Comparison of ENCODE assay signal across 12 mouse cellular contexts in the genomic region with DNA sequence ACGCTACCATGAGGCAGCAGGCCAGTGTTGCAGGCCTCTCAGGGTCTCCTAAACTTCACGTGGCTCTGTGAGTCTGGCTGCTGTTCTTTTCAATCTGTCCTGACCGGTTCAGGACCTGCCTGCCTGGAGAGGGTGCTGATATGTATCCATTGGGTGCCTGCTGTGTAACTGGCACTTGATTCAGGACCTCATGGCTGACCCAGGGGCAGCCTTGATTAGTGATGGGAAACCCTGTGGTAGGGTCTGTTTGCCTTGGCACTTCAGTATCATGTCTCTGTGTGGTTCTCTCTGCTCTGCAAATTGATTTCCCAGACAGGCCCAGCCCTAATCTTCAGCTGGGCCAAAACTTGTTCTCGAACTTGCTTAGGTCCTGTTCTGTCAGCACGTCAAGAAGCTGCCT. TPM values are rescaled to one million over a fixed set of nuclear protein-coding genes. Genes with fewer than 3 reads are reported as not detected.
DNase-seq lines count a peak whose midpoint lies in the region; ATAC-seq and TF ChIP-seq lines count a peak whose summit lies in the region.
"Had no signal": no experiment of that assay in that cellular context is flagged by ENCODE, and none has a peak within 500 bp of the region (broad histone marks: within the 10 kb centered on the region; RNA-seq: fewer than 3 reads in every experiment).

No protein-coding gene starts in this region.

- no peaks in the 10 kb centered on the region for H3K36me3 ChIP-seq in limb, embryonic 13.5 days
- H3K36me3 ChIP-seq in limb, embryonic 10.5 days: no peaks in the 10 kb centered on the region
- H3K36me3 ChIP-seq in hindbrain, embryonic 13.5 days: no peaks in the 10 kb centered on the region
- H3K36me3 ChIP-seq in stomach, embryonic 14.5 days (ENCODE audit: control insufficient read depth, insufficient read depth, low read length): no peaks in the 10 kb centered on the region
- H3K36me3 ChIP-seq: liver, embryonic 15.5 days had no signal

- H3K4me2 ChIP-seq in limb, embryonic 13.5 days (replicated peaks): peak overlapping the region; percentile 2; the same call in 1 of the 2 replicates
- H3K4me2 ChIP-seq in hindbrain, embryonic 13.5 days: no peak overlapping the region
- no peak overlapping the region for H3K4me2 ChIP-seq in stomach, embryonic 14.5 days (replicated peaks; ENCODE audit: low read depth, low read length)
- H3K4me2 ChIP-seq: liver, embryonic 15.5 days had no signal

- peak overlapping the region; percentile 35 for H3K9ac ChIP-seq in limb, embryonic 13.5 days
- peak overlapping the region; percentile 49 for H3K9ac ChIP-seq in hindbrain, embryonic 13.5 days
- H3K9ac ChIP-seq in stomach, embryonic 14.5 days (replicated peaks; ENCODE audit: low read depth, low read length): no peak overlapping the region
- H3K9ac ChIP-seq: liver, embryonic 15.5 days had no signal

- no peaks in the 10 kb centered on the region for H3K27me3 ChIP-seq in limb, embryonic 13.5 days
- H3K27me3 ChIP-seq in limb, embryonic 10.5 days (ENCODE audit: low read depth, poor library complexity, severe bottlenecking): no peaks in the 10 kb centered on the region
- H3K27me3 ChIP-seq in hindbrain, embryonic 13.5 days: no peaks in the 10 kb centered on the region
- H3K27me3 ChIP-seq in stomach, embryonic 14.5 days (ENCODE audit: control insufficient read depth, insufficient read depth, low read length): no peaks in the 10 kb centered on the region

- intact Hi-C loops in gastrocnemius, adult 2 months (cut with DNase I): no loop called here

- peak overlapping the region; percentile 97 for H3K27ac ChIP-seq in gastrocnemius, adult 2 months
- peak overlapping the region; percentile 17; the same call in 1 of the 2 replicates for H3K27ac ChIP-seq in limb, embryonic 13.5 days
- no peak overlapping the region for H3K27ac ChIP-seq in limb, embryonic 10.5 days
- H3K27ac ChIP-seq in hindbrain, embryonic 13.5 days: peak overlapping the region; percentile 76
- H3K27ac ChIP-seq in stomach, embryonic 14.5 days (ENCODE audit: low read length): 0 out of 2 replicates have a peak overlapping the region, but pooled peaks have one; percentile 29
- H3K27ac ChIP-seq: left cerebral cortex, adult 2 months; liver, embryonic 15.5 days had no signal

- H3K4me1 ChIP-seq in limb, embryonic 13.5 days: peaks cover 91% of the 10 kb centered on the region
- H3K4me1 ChIP-seq in limb, embryonic 10.5 days: peaks cover 88% of the 10 kb centered on the region
- H3K4me1 ChIP-seq in hindbrain, embryonic 13.5 days (replicated peaks): peaks cover 85% of the 10 kb centered on the region
- H3K4me1 ChIP-seq in stomach, embryonic 14.5 days (ENCODE audit: control insufficient read depth, insufficient read depth, low read length): peaks cover 65% of the 10 kb centered on the region

- no peaks in the 10 kb centered on the region for H3K9me3 ChIP-seq in limb, embryonic 13.5 days
- H3K9me3 ChIP-seq in limb, embryonic 10.5 days (replicated peaks): no peaks in the 10 kb centered on the region
- no peaks in the 10 kb centered on the region for H3K9me3 ChIP-seq in hindbrain, embryonic 13.5 days
- no peaks in the 10 kb centered on the region for H3K9me3 ChIP-seq in stomach, embryonic 14.5 days (ENCODE audit: control insufficient read depth, low read depth, low read length)
- H3K9me3 ChIP-seq: liver, embryonic 15.5 days had no signal

- H3K4me3 ChIP-seq in gastrocnemius, adult 2 months: peak overlapping the region; percentile 40
- no peak overlapping the region for H3K4me3 ChIP-seq in limb, embryonic 13.5 days
- no peak overlapping the region for H3K4me3 ChIP-seq in limb, embryonic 10.5 days
- H3K4me3 ChIP-seq in hindbrain, embryonic 13.5 days: no peak overlapping the region
- no peak overlapping the region for H3K4me3 ChIP-seq in stomach, embryonic 14.5 days (ENCODE audit: low read depth, low read length)
- H3K4me3 ChIP-seq: left cerebral cortex, adult 2 months; liver, embryonic 15.5 days; myocyte had no signal

- WGBS in limb, embryonic 13.5 days: 66% methylated on average over 5 of the region's 5 CpGs
- 86% methylated on average over 5 of the region's 5 CpGs for WGBS in limb, embryonic 10.5 days
- 55% methylated on average over 5 of the region's 5 CpGs for WGBS in hindbrain, embryonic 13.5 days
- 74% methylated on average over 5 of the region's 5 CpGs for WGBS in stomach, embryonic 14.5 days

- no peak for ATAC-seq in limb, embryonic 13.5 days (ENCODE audit: low FRiP score, low read depth)
- no peak for ATAC-seq in hindbrain, embryonic 13.5 days (ENCODE audit: low FRiP score)
- no peak for ATAC-seq in stomach, embryonic 14.5 days (ENCODE audit: insufficient number of reproducible peaks, insufficient read depth, low FRiP score, low read depth)
- ATAC-seq in cerebellum, adult (ENCODE audit: insufficient number of reproducible peaks, low FRiP score, low TSS enrichment): no peak

- DNase-seq in gastrocnemius, adult 2 months: peak; percentile 30
- no peak for DNase-seq in gastrocnemius, adult 8-10 months (ENCODE audit: low spot score in 2 of 2)
- no peak for DNase-seq in limb, embryonic 10.5 days (ENCODE audit: low spot score)
- no peak for DNase-seq in T-cell, adult 2 months (ENCODE audit: low spot score)
- DNase-seq: retina, postnatal 1 day had no signal

- no peak for TF ChIP-seq CTCF in gastrocnemius, adult 2 months (IDR thresholded peaks at IDR 0.05)

RNA-seq across cellular contexts. Expression of gene Rxra, which starts 5.9 kb away (rescaled TPM):
- 100 to 1,000 TPM; 118 to 120 TPM for total RNA-seq in gastrocnemius, adult 2 months (2021)
- 100 to 1,000 TPM; 127 to 155 (median 141) TPM for total RNA-seq in gastrocnemius, adult 8-10 months (2022)
- polyA plus RNA-seq in limb, embryonic 13.5 days (2015; fragmentation: Nextera tagmentation; extraction: Ambion mirVana): 17.1 and 17.6 TPM in 2 replicates
- 8.7 and 10.9 TPM in 2 replicates for polyA plus RNA-seq in limb, embryonic 10.5 days (2016; fragmentation: Nextera tagmentation; extraction: Ambion mirVana)
- polyA plus RNA-seq in hindbrain, embryonic 13.5 days (2015; fragmentation: Nextera tagmentation; extraction: Ambion mirVana): 4.6 and 4.7 TPM in 2 replicates
- polyA plus RNA-seq in stomach, embryonic 14.5 days (2014; fragmentation: Nextera tagmentation; extraction: Ambion mirVana): 9.0 and 10.3 TPM in 2 replicates
